Mouse (Mus musculus): ENCODE results near the gene Trdn. TPM values are rescaled to one million over a fixed set of nuclear protein-coding genes. Genes with fewer than 3 reads are reported as not detected.

Trdn gene
- polyA plus RNA-seq, 1 experiment from 2014 or later: 0.33 TPM

DNA sequence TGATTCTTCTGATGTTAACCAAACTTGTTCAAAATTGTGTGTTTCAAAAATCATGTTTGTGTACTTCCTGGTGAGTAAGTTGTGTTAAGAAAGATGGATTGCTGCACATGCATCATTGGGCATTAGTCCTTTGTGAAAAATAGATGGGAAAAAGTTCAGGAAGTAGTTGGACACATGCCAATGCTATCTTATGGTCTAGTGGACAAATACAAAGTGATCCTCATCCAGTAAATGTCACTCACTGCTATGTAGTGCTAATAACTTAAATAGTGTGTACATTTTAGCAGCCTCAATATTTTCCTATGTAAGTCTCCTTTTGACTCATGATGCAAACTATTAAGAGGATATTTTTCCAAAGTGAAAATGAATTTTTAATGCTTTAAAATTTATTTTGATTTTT, 27.6 kb downstream of the Trdn start:
- Histone ChIP-seq H3K4me2 (ENCODE audit: low read length) (no peak overlapping the region), H3K4me3 (replicated peaks; ENCODE audit: low read length) (no peak overlapping the region), H3K36me3 (ENCODE audit: control insufficient read depth, insufficient read depth) (no peaks in the 10 kb centered on the region), H3K27ac (ENCODE audit: low read length) (no peak overlapping the region), H3K9ac (replicated peaks; ENCODE audit: low read depth, low read length) (no peak overlapping the region), H3K27me3 (replicated peaks; ENCODE audit: control insufficient read depth, insufficient read depth, low read length) (no peaks in the 10 kb centered on the region), H3K9me3 (ENCODE audit: control insufficient read depth, low read length) (no peaks in the 10 kb centered on the region), H3K4me1 (replicated peaks; ENCODE audit: control insufficient read depth, insufficient read depth, low read length) (no peaks in the 10 kb centered on the region)
- no peak for ATAC-seq

DNA sequence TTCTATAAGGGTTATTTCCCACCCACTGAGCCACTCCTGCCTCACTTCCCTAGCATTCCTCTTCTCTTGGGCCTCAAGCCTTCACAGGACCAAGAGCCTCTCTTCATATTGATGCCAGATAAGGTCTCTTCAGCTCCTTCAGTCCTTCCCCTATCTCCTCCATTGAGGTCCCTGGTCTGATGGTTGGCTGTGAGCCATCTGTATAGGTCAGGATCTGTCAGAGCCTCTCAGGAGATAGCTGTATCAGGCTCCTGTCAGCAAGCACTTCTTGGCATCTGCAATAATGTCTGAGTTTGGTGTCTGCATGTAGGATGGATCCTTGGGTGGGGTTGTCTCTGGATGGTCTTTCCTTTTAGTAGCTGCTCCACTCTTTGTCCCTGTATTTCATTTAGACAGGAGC, 42.7 kb downstream of the Trdn start:
- Histone ChIP-seq H3K9me3 (ENCODE audit: control insufficient read depth, low read length) (no peaks in the 10 kb centered on the region), H3K9ac (replicated peaks; ENCODE audit: low read depth, low read length) (no peak overlapping the region), H3K4me3 (replicated peaks; ENCODE audit: low read length) (no peak overlapping the region), H3K36me3 (ENCODE audit: control insufficient read depth, insufficient read depth) (no peaks in the 10 kb centered on the region), H3K4me1 (replicated peaks; ENCODE audit: control insufficient read depth, insufficient read depth, low read length) (no peaks in the 10 kb centered on the region), H3K27ac (ENCODE audit: low read length) (no peak overlapping the region), H3K4me2 (ENCODE audit: low read length) (no peak overlapping the region), H3K27me3 (replicated peaks; ENCODE audit: control insufficient read depth, insufficient read depth, low read length) (no peaks in the 10 kb centered on the region)
- ATAC-seq: no peak

DNA sequence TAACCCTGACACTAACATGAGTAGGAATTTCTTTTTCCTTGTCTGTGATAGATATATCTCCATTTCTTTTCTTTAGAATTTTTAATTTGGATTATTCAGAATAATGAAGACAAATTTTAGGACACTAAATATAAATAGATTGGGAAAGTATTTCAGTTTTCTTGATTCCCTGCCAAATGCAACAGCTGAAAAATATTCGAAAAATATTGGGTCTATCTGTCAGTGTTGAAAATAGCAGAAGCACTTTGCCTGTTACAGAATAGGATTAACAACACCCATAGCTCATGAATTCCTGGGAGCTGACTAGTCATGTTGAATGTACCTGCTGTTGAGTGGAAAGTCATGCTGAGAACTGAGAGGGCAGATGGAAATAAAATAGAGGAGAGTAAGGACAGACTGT, 64.6 kb downstream of the Trdn start:
- Histone ChIP-seq H3K36me3 (ENCODE audit: control insufficient read depth, insufficient read depth) (no peaks in the 10 kb centered on the region), H3K4me2 (ENCODE audit: low read length) (no peak overlapping the region), H3K4me1 (replicated peaks; ENCODE audit: control insufficient read depth, insufficient read depth, low read length) (no peaks in the 10 kb centered on the region), H3K27me3 (replicated peaks; ENCODE audit: control insufficient read depth, insufficient read depth, low read length) (no peaks in the 10 kb centered on the region), H3K4me3 (replicated peaks; ENCODE audit: low read length) (no peak overlapping the region), H3K9me3 (ENCODE audit: control insufficient read depth, low read length) (no peaks in the 10 kb centered on the region), H3K9ac (replicated peaks; ENCODE audit: low read depth, low read length) (no peak overlapping the region), H3K27ac (ENCODE audit: low read length) (no peak overlapping the region)
- ATAC-seq: no peak
- WGBS: 91% methylated on average over 1 of the region's 1 CpGs

DNA sequence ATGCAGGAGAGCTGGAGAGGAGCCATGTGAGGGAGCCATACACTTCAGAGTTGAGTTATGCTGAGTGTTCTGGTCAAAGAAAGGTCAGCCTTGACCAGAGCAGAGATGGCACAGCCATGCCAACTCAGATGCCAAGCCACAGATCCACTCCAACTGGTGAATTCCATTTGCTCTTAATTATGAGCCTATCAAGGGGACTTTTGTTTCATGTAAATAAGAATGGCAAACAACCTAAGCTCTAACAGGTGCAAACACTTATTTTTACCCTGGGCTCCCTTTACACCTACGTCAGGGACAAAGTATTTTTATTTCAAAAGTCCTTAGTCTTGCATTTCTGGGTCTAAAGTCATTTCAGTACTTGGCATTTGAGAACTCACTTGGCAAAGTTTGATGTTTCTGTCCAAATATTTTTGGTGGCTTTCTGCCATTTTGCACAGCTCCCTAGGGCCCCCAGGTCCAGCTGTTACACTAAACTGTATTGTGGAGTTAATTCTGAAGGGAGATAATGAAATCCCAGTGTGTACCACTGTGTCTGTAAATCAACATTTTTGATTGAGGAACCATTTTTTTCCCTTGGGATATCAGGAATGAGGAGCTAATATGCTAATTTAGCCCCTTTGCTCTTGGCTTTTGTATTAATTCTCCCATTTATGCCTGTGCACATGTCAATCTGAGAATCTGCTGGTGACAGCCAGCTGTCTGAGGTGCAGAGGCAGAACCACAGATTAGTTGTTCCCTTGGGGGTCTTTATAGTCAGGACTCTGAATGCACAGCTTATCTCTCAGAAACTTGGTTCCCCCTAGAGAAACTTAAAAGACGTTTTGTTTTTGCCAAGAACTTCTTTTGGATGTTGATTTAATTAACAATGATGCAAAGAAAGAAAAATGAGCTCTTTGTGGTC, 99.6 kb downstream of the Trdn start:
- no peak overlapping the region for H3K27ac ChIP-seq (ENCODE audit: low read length)
- no peaks in the 10 kb centered on the region for H3K9me3 ChIP-seq (ENCODE audit: control insufficient read depth, low read length)
- no peaks in the 10 kb centered on the region for H3K36me3 ChIP-seq (ENCODE audit: control insufficient read depth, insufficient read depth)
- H3K4me3 ChIP-seq (replicated peaks; ENCODE audit: low read length): no peak overlapping the region
- no peak overlapping the region for H3K9ac ChIP-seq (replicated peaks; ENCODE audit: low read depth, low read length)
- 24% methylated on average over 2 of the region's 2 CpGs for WGBS
- H3K4me2 ChIP-seq (ENCODE audit: low read length): no peak overlapping the region
- H3K4me1 ChIP-seq (replicated peaks; ENCODE audit: control insufficient read depth, insufficient read depth, low read length): no peaks in the 10 kb centered on the region
- ATAC-seq: no peak
- no peaks in the 10 kb centered on the region for H3K27me3 ChIP-seq (replicated peaks; ENCODE audit: control insufficient read depth, insufficient read depth, low read length)

DNA sequence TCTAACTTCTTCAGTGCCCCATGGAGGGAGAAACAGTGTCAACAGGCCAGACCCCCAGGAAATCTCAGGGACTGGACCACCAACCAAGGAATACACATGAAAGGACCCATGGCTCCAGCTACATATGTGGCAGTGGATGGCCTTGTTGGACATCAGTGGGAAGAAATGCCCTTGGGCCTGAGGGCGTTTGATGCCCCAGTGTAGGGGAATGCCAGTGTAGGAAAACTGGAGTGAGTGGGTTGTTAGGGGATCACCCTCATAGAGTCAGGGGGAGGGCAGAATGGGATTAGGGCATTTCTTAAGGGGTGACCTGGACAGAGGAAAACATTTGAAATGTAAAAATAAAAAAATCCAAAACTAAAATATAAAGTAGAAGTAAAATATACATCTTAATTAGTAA, 108.7 kb downstream of the Trdn start:
- no peak overlapping the region for H3K4me2 ChIP-seq (ENCODE audit: low read length)
- no peak overlapping the region for H3K9ac ChIP-seq (replicated peaks; ENCODE audit: low read depth, low read length)
- ATAC-seq: no peak
- H3K27ac ChIP-seq (ENCODE audit: low read length): no peak overlapping the region
- no peak overlapping the region for H3K4me3 ChIP-seq (replicated peaks; ENCODE audit: low read length)
- no peaks in the 10 kb centered on the region for H3K9me3 ChIP-seq (ENCODE audit: control insufficient read depth, low read length)
- WGBS: 100% methylated on average over 1 of the region's 1 CpGs
- no peaks in the 10 kb centered on the region for H3K36me3 ChIP-seq (ENCODE audit: control insufficient read depth, insufficient read depth)
- no peaks in the 10 kb centered on the region for H3K27me3 ChIP-seq (replicated peaks; ENCODE audit: control insufficient read depth, insufficient read depth, low read length)
- no peaks in the 10 kb centered on the region for H3K4me1 ChIP-seq (replicated peaks; ENCODE audit: control insufficient read depth, insufficient read depth, low read length)

DNA sequence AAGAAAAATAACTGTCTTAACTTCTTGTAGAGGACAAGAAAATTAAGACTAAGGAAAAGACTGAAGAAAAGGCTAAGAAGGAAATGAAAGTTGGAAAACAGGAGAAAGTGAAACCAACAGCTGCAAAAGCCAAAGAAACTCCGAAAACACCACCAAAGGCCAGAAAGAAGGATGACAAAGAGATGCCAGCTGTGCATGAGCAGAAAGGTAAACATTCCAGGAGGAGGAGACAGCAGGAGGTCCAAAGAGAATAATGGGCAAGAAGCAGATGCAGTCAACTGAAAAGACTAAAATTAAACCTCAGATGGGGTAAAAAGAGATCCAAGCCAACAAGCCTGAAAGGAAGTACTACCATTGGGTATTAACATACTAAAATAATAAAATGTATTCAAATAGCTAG, 115.6 kb downstream of the Trdn start:
- H3K27ac ChIP-seq (ENCODE audit: low read length): no peak overlapping the region
- no peaks in the 10 kb centered on the region for H3K36me3 ChIP-seq (ENCODE audit: control insufficient read depth, insufficient read depth)
- 3% methylated on average over 1 of the region's 1 CpGs for WGBS
- no peaks in the 10 kb centered on the region for H3K9me3 ChIP-seq (ENCODE audit: control insufficient read depth, low read length)
- H3K4me2 ChIP-seq (ENCODE audit: low read length): no peak overlapping the region
- no peaks in the 10 kb centered on the region for H3K4me1 ChIP-seq (replicated peaks; ENCODE audit: control insufficient read depth, insufficient read depth, low read length)
- H3K9ac ChIP-seq (replicated peaks; ENCODE audit: low read depth, low read length): no peak overlapping the region
- H3K27me3 ChIP-seq (replicated peaks; ENCODE audit: control insufficient read depth, insufficient read depth, low read length): no peaks in the 10 kb centered on the region
- no peak for ATAC-seq
- no peak overlapping the region for H3K4me3 ChIP-seq (replicated peaks; ENCODE audit: low read length)

DNA sequence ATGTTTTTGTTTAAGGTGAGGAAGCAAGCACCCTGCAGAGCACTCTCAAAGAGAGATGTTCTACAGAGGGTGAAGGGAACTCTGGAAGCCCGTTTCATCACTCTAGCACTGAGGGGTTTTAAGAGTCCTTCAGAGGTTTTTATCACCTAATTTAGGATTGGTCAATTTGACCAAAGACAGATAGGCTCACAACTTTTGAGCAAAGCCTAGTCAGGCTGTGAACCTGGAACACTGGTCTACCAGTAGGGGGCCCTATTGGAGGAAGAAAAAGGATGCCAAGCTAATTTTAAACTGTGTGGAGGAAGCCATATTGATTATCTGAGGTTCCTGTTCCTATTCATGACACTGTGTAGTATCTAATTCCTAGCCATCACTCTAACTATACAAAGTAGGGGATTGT, 117.9 kb downstream of the Trdn start:
- H3K4me1 ChIP-seq (replicated peaks; ENCODE audit: control insufficient read depth, insufficient read depth, low read length): no peaks in the 10 kb centered on the region
- H3K27me3 ChIP-seq (replicated peaks; ENCODE audit: control insufficient read depth, insufficient read depth, low read length): no peaks in the 10 kb centered on the region
- H3K9me3 ChIP-seq (ENCODE audit: control insufficient read depth, low read length): no peaks in the 10 kb centered on the region
- no peak for ATAC-seq
- no peak overlapping the region for H3K27ac ChIP-seq (ENCODE audit: low read length)
- no peaks in the 10 kb centered on the region for H3K36me3 ChIP-seq (ENCODE audit: control insufficient read depth, insufficient read depth)
- no peak overlapping the region for H3K4me3 ChIP-seq (replicated peaks; ENCODE audit: low read length)
- H3K4me2 ChIP-seq (ENCODE audit: low read length): no peak overlapping the region
- 45% methylated on average over 1 of the region's 1 CpGs for WGBS
- no peak overlapping the region for H3K9ac ChIP-seq (replicated peaks; ENCODE audit: low read depth, low read length)

DNA sequence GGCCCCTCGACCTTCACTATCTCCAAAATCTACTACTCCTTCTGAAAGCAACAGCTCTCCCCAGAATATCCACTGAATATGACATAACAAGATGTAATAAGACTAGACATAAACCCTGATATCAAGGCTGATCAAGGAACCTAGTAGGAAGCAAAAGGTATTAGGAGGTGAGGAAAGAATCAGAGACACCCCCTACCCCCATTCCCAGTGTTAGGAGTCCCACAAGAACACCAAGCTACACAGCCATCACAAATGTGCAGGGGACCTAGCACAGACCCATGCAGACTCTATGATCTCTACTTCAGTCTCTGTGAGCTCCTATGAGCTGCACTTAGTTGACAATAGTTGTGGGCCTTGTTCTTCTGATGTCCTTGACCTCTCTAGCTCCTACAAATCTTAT, 130.1 kb downstream of the Trdn start:
- no peak for ATAC-seq
- H3K4me3 ChIP-seq (replicated peaks; ENCODE audit: low read length): no peak overlapping the region
- H3K36me3 ChIP-seq (ENCODE audit: control insufficient read depth, insufficient read depth): no peaks in the 10 kb centered on the region
- no peak overlapping the region for H3K27ac ChIP-seq (ENCODE audit: low read length)
- H3K4me1 ChIP-seq (replicated peaks; ENCODE audit: control insufficient read depth, insufficient read depth, low read length): no peaks in the 10 kb centered on the region
- H3K4me2 ChIP-seq (ENCODE audit: low read length): no peak overlapping the region
- no peaks in the 10 kb centered on the region for H3K27me3 ChIP-seq (replicated peaks; ENCODE audit: control insufficient read depth, insufficient read depth, low read length)
- 71% methylated on average over 1 of the region's 1 CpGs for WGBS
- H3K9me3 ChIP-seq (ENCODE audit: control insufficient read depth, low read length): no peaks in the 10 kb centered on the region
- no peak overlapping the region for H3K9ac ChIP-seq (replicated peaks; ENCODE audit: low read depth, low read length)

DNA sequence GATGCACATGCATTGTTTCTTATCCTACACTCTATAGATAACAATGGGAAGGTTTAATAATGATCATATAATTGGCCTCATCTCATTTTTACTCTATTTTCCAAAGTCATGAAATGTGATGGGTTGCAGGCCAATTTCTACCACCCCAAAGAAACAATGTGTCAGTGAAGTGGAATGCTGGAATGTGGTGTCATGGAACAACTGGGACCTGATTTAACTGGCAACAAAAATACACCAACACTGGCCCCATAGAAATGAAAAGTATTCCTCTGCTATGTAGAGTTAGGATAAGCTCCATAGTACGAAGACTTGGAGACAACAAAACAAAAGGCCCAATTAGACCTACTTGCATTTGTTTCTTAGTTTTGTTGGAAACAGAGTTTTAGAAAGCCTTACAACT, 173.6 kb downstream of the Trdn start:
- no peaks in the 10 kb centered on the region for H3K4me1 ChIP-seq (replicated peaks; ENCODE audit: control insufficient read depth, insufficient read depth, low read length)
- no peaks in the 10 kb centered on the region for H3K27me3 ChIP-seq (replicated peaks; ENCODE audit: control insufficient read depth, insufficient read depth, low read length)
- H3K9me3 ChIP-seq (ENCODE audit: control insufficient read depth, low read length): no peaks in the 10 kb centered on the region
- no peak overlapping the region for H3K27ac ChIP-seq (ENCODE audit: low read length)
- H3K9ac ChIP-seq (replicated peaks; ENCODE audit: low read depth, low read length): no peak overlapping the region
- ATAC-seq: no peak
- WGBS: 26% methylated on average over 1 of the region's 1 CpGs
- H3K4me3 ChIP-seq (replicated peaks; ENCODE audit: low read length): no peak overlapping the region
- H3K36me3 ChIP-seq (ENCODE audit: control insufficient read depth, insufficient read depth): no peaks in the 10 kb centered on the region
- H3K4me2 ChIP-seq (ENCODE audit: low read length): no peak overlapping the region

DNA sequence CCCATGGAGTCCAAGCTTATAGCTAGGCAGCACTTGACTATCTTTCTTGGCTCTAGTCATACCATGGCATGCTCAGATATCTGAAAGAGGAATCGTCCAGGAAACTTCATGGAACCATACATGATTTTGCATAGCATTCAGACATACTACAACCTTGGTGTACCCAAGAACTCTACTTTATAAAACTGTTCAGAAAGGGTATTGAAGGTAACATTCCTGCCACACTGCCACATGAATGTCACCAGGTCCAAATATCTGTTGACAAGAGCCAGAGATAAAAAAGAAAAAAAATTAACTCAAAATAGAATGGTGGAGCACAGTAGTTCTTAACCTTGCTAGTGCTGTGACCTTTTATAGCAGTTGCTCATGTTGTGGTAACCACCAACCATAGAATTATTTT, 175.8 kb downstream of the Trdn start:
- Histone ChIP-seq H3K36me3 (ENCODE audit: control insufficient read depth, insufficient read depth) (no peaks in the 10 kb centered on the region), H3K4me2 (ENCODE audit: low read length) (no peak overlapping the region), H3K9me3 (ENCODE audit: control insufficient read depth, low read length) (no peaks in the 10 kb centered on the region), H3K9ac (replicated peaks; ENCODE audit: low read depth, low read length) (no peak overlapping the region), H3K4me1 (replicated peaks; ENCODE audit: control insufficient read depth, insufficient read depth, low read length) (no peaks in the 10 kb centered on the region), H3K27ac (ENCODE audit: low read length) (no peak overlapping the region), H3K4me3 (replicated peaks; ENCODE audit: low read length) (no peak overlapping the region), H3K27me3 (replicated peaks; ENCODE audit: control insufficient read depth, insufficient read depth, low read length) (no peaks in the 10 kb centered on the region)
- ATAC-seq: no peak
- 81% methylated on average over 1 of the region's 1 CpGs for WGBS

All from forebrain, embryonic 16.5 days (tissue).